Mouse (Mus musculus) gastrocnemius, postnatal 4 days (tissue): ENCODE measurements around the gene Glrx2. TPM values are rescaled to one million over a fixed set of nuclear protein-coding genes. Genes with fewer than 3 reads are reported as not detected.
A peak's percentile ranks its signal among the peaks of the same experiment; 100 is the strongest.

Experiments used
- DNase-seq, 2 experiments: peaks; one replicate each; pipeline ENCODE4 v3.0.0; 2021 to 2022; ENCODE audit warnings: low spot score in 2 of 2, mixed read lengths in 2 of 2
- total RNA-seq, 2 experiments: library from RNA; stranded (reverse); gene quantifications; 2 replicates each; pipeline ENCODE4 v1.2.3; 2021

Gene Glrx2
- total RNA-seq, 2 experiments from 2014 or later, result 57.8 to 59.2 TPM

DNA sequence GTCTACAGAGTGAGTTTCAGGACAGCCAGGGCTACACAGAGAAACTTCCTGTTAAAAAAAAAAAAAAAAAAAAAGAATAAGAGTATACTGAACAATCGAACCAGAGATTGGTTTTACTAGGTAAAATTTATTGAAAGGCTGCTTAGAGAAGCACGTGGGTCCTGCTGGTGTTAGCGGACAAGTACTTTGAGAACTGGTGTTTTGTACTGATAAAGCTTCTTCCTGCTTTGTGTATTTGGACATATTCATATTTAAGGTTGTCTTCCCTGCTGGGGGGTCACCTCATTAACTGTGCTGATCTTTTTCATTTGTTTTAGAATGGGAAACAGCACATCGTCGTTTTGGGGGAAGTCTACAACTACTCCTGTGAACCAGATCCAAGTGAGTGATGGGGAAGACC, 25.2 kb downstream of the Glrx2 start:
- DNase-seq, result no peak

DNA sequence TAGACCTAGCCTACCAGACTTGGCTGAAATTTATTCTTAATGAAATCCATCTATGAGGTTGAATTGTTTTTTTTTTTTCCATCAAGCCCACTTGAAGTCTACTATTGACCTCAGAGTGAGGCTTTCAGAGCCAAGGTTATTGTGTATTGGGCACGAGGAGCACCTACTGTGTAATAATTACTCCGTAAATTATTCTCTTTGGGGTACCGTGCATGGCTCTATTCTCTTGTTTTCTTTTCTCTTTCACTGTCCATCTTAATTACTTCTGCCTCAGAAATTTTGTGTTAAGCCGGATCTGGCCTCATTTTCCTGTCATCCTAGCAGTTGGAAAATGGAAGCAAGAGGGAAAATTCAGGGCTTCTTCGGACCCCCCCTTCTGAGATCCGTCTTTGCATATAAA, 26.0 kb downstream of the Glrx2 start:
- no peak for DNase-seq

DNA sequence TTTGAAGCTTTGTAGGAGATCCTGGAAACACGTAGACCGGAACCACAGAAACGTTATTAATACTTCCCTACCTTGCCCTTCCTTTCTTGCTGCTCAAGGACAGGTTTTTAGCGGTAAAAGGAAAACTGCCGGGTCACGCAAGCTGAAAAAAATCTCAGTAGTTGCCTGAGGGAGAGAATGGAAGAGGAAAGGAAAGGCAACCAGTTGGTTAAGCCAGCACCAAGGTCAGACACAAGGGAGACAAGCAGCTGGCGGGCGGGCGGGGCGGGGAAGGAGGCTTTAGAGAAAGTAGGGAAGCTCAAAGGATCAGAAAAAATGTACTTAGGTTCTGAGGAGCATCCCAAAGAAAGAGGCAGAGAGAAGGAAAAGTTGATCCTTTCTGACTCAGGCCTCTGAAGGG, 29.7 kb downstream of the Glrx2 start:
- DNase-seq, result no peak

DNA sequence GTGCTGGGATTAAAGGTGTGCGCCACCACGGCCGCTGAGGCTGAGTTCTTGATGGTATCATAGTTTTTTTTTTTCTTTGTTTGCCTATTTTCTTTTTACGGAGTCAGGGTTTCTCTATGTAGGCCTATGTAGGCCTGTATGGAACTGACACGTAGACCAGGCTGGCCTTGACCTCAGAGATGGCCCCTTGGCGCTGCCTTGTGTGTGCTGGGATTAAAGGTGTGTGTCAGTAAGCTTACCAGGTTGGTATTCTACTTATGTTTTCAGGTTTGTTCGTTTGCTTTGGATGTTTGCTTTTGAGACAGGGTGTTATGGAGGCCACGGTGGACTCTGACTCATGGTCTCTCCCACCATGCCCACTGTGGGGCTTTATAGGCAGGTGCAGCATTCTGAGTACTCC, 46.0 kb downstream of the Glrx2 start:
- no peak for DNase-seq

DNA sequence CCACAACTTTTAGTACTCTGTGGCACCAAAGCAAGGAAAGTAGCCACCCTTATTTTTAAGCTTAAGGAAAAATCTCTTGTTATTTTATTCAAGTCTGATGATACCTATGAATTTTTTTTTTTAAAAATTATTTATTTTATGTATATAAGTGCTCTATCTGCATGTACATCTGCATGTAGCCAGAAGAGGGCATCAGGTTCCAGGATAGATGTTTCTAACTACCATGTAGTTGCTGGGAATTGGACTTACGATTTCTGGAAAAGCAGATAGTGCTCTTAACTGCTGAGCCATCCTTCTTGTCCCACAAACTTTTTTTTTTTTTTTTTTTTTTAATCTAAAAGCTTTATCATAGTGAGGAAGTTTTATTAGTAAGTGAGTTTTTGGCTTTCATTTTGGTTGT, 48.3 kb downstream of the Glrx2 start:
- no peak for DNase-seq

DNA sequence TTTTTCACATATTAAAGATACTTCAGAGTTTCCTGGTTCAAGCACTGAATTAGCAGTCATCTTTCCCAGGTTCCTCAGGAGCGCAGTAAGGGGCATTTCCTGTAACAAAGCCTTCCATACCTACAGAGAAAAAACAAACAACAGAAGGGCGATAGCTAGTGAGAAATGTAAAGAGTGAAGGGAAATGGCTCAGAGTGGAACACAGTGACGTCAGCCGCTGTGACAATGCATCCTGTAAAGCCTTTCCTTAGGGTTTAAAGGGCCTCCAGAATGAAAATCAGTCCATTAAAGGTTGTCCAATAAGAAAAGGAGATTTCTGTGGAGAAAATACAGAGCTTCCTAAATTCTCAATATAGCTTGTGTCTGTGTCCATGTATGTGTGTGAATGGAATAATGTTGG, 49.7 kb downstream of the Glrx2 start:
- no peak for DNase-seq

DNA sequence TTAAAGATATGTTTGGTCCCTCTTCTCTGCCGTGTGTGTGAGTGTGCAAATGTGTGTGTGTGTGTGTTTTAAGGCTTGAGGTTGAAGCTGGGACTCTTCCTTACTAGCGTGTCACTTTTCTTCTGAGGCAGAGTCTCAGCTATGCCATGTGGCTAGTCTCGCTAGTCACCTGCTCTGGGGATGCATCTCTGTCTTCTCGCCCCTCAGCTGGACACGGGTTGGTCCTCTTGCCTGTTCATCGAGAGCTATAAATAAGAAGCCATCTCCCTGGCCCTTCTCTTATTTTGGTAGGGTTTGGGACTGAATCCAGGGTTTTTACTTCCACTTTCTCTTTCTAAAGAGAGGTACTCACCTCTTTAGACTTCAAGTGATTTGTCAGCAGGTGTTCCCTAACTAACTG, 50.1 kb downstream of the Glrx2 start:
- DNase-seq, result no peak

DNA sequence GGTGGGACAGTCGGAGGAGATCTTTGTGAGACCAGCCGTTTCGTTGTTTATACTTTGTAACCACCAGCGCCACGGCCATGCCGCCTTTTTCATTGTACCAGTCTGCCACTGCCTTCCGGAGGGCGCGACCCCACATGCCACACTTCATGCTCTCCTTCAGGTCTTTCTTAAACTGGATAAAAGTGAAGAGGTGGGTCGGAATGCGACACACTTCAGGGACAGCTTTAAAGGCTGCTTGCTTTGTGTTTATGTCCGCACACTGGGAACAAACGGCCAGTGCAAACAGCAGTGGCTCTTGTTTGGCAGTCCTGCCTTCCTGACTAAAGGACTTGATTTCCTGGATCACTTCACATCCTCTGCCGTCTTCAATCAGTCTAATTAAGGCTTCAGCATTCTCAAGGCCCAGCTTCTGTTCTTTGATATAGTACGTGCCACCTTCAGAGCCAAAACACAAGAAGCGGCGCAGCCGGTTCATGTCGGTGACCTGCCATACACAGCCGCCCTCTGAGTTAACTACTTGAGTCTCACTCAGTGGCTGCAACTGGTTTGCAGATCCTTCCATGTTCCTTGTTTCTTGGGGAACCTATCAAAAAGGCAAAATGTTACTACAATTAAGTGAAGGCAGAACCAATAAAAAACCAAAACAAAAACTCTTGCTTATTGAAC, 54.4 kb downstream of the Glrx2 start:
- DNase-seq, result no peak

DNA sequence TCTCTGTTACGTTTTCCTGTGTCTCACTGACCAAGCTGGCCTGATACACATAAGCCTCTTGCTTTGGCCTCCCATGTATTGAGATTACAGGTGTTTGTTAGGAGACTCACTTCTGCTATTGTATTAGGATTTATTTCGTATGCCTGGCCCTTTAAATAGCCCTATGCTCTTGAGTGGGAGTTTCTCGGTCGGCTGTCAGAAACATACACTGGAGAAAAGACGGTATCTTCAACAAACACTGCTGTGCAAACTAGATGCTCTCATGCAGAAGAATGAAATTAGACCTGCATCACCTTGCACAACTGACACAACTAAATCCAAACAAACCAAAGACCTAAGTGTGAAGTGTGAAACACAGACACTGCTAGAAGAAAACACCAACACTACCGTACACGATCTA, 56.9 kb downstream of the Glrx2 start:
- no peak for DNase-seq

DNA sequence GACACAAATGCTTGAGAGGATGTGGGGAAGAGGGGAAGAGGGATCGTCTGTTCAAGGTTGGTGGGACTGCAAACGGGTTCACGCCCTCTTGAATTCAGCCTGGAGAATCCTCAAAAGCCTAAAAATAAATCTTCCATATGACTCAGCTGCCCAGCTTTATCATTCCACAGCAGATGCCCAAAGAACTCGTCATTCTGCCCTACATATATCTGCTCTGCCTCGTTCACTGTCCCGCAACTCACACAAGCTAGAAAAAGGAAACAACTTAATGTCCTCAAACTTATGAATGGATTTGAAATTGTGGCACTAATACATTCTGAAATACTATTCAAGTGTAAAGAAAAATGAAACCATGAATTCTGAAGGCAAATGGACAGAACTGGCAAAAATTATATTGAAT, 57.8 kb downstream of the Glrx2 start:
- DNase-seq, result no peak

DNA sequence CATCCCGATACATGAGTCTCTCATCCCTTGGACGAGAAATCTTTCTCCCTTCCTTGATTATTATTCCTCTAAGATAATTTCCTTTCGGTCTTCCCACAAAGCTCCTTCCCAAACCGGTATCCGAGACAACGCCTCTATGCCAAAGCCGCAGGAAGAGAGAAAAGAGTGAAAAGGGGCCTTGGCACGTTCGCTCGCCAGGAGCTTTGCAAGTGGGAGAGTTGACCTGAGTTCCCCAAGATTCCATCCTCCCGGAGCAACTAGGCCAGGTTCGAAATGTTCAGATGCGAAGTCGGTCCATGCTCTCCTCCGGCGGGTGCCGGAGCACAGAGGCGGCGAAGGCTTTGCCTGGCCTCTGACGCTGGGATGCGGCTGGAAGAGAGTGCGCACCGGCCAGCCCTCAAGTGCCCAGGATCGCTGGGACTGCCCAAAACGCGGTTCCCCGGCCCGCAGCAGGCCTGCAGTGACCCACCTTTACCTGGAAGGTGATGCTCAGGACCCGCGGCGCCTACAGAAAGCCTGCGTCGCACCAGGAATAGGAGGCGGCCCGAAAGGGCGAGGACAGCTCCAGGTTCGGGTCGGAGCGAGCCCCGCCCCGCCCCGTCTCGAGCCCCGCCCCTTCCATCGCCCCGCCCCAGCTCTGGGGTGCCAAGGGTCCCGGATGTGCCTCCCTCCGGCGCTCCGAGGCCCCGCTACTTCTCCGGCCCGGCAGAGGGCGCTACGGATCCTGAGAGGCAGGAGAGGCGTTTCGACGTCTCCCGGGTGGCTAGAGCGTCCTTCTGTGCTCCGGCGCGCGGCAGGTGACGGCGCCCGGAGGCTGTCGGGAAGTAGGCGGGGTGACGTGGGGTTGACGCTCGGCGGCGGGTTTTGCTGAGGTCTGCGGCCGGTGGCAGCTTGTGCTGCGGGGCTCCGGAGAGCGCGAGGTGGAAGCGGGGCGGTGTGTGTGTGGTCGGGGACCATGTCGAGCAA, 60.6 kb downstream of the Glrx2 start, which contains the start of the genes Trove2 and Uchl5:
Trove2 (minus strand) TSS at position 623 of the 966 bp plus-strand sequence.
Uchl5 (plus strand) TSS at position 827 of the 966 bp plus-strand sequence.
- DNase-seq, result peak; percentile 94 to 99

DNA sequence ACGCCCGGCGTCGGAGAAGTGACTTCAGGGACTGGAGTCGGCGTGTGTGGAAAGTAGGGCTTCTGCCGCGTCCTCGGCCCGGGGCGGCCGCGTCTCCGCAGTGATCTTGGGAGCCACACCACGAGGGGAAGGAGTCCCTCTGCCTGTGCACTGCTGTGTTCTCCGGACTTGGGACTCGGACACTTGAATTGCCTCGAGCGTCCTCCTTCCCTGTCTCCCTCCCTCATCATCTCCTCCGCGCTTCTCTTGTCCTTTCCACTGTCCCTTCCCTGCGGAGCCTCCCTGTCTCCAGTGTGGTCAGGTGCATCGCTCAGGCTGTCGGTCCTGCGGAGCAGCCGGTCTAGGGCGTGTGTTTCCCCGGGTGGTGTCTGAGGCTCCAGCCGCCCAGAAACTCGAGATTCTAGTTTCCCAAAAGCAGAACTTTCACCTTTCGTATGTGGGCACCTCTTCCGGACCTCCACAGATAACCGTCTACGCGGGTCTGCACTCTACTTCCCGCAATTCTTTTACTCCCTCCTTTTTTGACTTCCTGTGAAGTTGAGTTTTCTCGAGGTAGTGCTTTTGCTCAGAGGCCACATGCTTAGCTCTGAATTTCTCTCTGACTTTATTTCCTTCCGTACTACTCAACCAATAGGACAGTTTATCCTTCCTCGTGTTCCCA, 61.5 kb downstream of the Glrx2 start:
- peak in 1 of 2 experiments; percentile 16 for DNase-seq

DNA sequence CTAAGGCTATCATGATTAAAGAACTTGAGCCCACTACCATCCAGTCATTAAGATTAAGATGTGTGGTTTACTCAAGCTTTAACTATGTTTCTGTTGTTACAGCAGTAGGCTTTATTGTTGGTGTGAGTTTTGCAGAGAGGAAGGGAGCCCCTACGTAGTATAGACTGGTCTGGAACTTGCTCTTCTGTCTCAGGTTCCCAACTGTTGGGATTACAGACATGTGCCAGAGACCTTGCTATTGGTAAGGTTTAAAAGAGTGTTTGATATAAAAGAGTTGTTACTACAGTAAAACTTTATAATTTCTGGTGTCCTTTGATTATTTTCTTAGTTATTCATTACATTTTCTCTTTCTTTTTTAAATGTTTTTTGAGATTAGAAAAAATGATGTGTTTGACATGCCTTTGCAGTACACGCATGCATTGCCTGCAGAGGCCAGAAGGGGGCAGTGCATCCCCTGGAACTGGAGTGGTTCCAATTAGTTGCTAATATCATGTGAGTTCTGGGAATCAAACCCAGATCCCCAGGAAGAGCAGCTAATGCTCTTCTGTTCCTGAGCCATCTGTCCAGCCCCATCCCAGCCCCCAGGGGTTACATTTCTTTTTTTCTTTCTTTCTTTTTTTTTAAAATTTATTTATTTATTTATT, 72.6 kb downstream of the Glrx2 start:
- peak in 1 of 2 experiments; percentile 13 for DNase-seq

Other genes with a start within 250 kb of the Glrx2 start
- 10 to 100 TPM; 11.6 to 12.8 TPM for gene B3galt2, start 75.7 kb upstream of the Glrx2 start, total RNA-seq
- gene Cdc73, start 13.4 kb upstream of the Glrx2 start, total RNA-seq, result 10 to 100 TPM; 62.8 to 65.1 TPM
- gene Trove2, start 60.7 kb downstream of the Glrx2 start, total RNA-seq, result 1 to 10 TPM; 6.9 to 8.2 TPM
- 10 to 100 TPM; 20.6 to 21.6 TPM for gene Uchl5, start 60.9 kb downstream of the Glrx2 start, total RNA-seq